Mouse (Mus musculus): ENCODE results near the gene Mocs1. TPM values are rescaled to one million over a fixed set of nuclear protein-coding genes. Genes with fewer than 3 reads are reported as not detected.
"Not testable (repeated sequence)": the region's sequence is repeated elsewhere in the genome, so short reads cannot be mapped to it uniquely, and the experiment has no call there.

Gene Mocs1
- polyA plus RNA-seq, 1 experiment from 2014 or later: 7.3 TPM

DNA sequence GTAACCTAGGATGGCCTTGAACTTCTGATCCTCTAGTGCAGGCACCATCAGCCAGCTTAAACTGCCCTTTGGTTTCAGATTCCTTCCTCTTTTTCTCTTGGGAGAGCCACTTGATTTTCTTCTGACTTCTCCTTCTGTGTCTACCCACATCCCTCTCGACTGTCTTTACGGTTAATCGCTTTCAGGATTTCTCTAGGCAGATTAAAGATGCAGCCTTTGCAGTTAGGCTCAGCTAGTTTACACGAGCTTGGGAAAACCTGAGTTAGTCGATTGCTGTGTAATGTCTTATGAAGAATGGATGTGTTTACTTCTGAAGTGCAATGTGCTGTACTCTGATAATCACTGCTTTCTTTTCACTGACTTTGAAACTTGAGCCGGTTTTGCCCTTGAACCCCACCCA is 8.5 kb downstream of the Mocs1 start:
- H3K4me2 ChIP-seq: no peak overlapping the region
- no peak overlapping the region for H3K4me3 ChIP-seq (ENCODE audit: low read depth, low read length)
- 82% methylated on average over 6 of the region's 6 CpGs for WGBS (ENCODE audit: insufficient replicate concordance)
- H3K27me3 ChIP-seq (ENCODE audit: control insufficient read depth, insufficient read depth, low read length): no peaks in the 10 kb centered on the region
- H3K9ac ChIP-seq (ENCODE audit: low read depth, low read length): no peak overlapping the region
- H3K9me3 ChIP-seq (replicated peaks; ENCODE audit: control insufficient read depth, low read length): no peaks in the 10 kb centered on the region
- peaks cover 18% of the 10 kb centered on the region for H3K36me3 ChIP-seq (ENCODE audit: control insufficient read depth, insufficient read depth, low read length)
- H3K27ac ChIP-seq (ENCODE audit: low read depth, low read length): no peak overlapping the region
- no peak for ATAC-seq (replicated peaks; ENCODE audit: insufficient number of reproducible peaks, low FRiP score, low TSS enrichment)
- peaks cover 17% of the 10 kb centered on the region for H3K4me1 ChIP-seq (ENCODE audit: control insufficient read depth, insufficient read depth, low read length)

DNA sequence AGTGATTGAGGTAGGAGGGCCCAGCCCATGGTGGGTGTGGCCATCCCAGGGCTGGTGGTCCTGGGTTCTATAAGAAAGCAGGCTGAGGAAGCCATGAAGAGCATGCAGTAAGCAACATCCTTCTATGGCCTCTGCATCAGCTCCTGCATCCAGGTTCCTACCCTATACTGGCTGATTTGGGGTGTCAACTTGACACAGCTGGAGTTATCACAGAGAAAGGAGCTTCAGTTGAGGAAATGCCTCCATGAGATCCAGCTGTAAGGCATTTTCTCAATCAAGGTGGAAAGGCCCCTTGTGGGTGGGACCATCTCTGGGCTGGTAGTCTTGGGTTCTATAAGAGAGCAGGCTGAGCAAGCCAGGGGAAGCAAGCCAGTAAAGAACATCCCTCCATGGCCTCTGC is 9.1 kb downstream of the Mocs1 start:
- H3K27me3 ChIP-seq (ENCODE audit: control insufficient read depth, insufficient read depth, low read length); H3K4me3 ChIP-seq (ENCODE audit: low read depth, low read length); H3K9ac ChIP-seq (ENCODE audit: low read depth, low read length); H3K4me2 ChIP-seq; ATAC-seq (replicated peaks; ENCODE audit: insufficient number of reproducible peaks, low FRiP score, low TSS enrichment); H3K9me3 ChIP-seq (replicated peaks; ENCODE audit: control insufficient read depth, low read length); H3K27ac ChIP-seq (ENCODE audit: low read depth, low read length): not testable (repeated sequence)
- H3K36me3 ChIP-seq (ENCODE audit: control insufficient read depth, insufficient read depth, low read length): peaks cover 18% of the 10 kb centered on the region
- H3K4me1 ChIP-seq (ENCODE audit: control insufficient read depth, insufficient read depth, low read length): peaks cover 13% of the 10 kb centered on the region

- ATAC-seq (replicated peaks; ENCODE audit: insufficient number of reproducible peaks, low FRiP score, low TSS enrichment): 0 out of 2 replicates have a peak, but pooled peaks have one; percentile 57
- Histone ChIP-seq H3K9me3 (replicated peaks; ENCODE audit: control insufficient read depth, low read length) (no peaks in the 10 kb centered on the region), H3K9ac (ENCODE audit: low read depth, low read length) (0 out of 2 replicates have a peak overlapping the region, but pooled peaks have one; percentile 5), H3K36me3 (ENCODE audit: control insufficient read depth, insufficient read depth, low read length) (peaks cover 18% of the 10 kb centered on the region), H3K4me2 (no peak overlapping the region), H3K4me3 (ENCODE audit: low read depth, low read length) (no peak overlapping the region), H3K27ac (ENCODE audit: low read depth, low read length) (no peak overlapping the region; the same call in 1 of the 2 replicates), H3K4me1 (ENCODE audit: control insufficient read depth, insufficient read depth, low read length) (peaks cover 11% of the 10 kb centered on the region), H3K27me3 (ENCODE audit: control insufficient read depth, insufficient read depth, low read length) (no peaks in the 10 kb centered on the region)
- 39% methylated on average over 12 of the region's 12 CpGs for WGBS (ENCODE audit: insufficient replicate concordance)
Measured at GRCm38 (mm10) chr17:49438822-49439574, 10.8 kb downstream of the Mocs1 start.

GRCm38 (mm10) chr17:49439706-49440105 is 11.5 kb downstream of the Mocs1 start:
- Histone ChIP-seq H3K4me1 (ENCODE audit: control insufficient read depth, insufficient read depth, low read length) (peaks cover 11% of the 10 kb centered on the region), H3K9me3 (replicated peaks; ENCODE audit: control insufficient read depth, low read length) (no peaks in the 10 kb centered on the region), H3K4me3 (ENCODE audit: low read depth, low read length) (no peak overlapping the region), H3K27ac (ENCODE audit: low read depth, low read length) (no peak overlapping the region), H3K36me3 (ENCODE audit: control insufficient read depth, insufficient read depth, low read length) (peaks cover 17% of the 10 kb centered on the region), H3K27me3 (ENCODE audit: control insufficient read depth, insufficient read depth, low read length) (no peaks in the 10 kb centered on the region), H3K9ac (ENCODE audit: low read depth, low read length) (no peak overlapping the region), H3K4me2 (no peak overlapping the region)
- ATAC-seq (replicated peaks; ENCODE audit: insufficient number of reproducible peaks, low FRiP score, low TSS enrichment): 0 out of 2 replicates have a peak, but pooled peaks have one; percentile 35
- WGBS (ENCODE audit: insufficient replicate concordance): 71% methylated on average over 4 of the region's 4 CpGs

DNA sequence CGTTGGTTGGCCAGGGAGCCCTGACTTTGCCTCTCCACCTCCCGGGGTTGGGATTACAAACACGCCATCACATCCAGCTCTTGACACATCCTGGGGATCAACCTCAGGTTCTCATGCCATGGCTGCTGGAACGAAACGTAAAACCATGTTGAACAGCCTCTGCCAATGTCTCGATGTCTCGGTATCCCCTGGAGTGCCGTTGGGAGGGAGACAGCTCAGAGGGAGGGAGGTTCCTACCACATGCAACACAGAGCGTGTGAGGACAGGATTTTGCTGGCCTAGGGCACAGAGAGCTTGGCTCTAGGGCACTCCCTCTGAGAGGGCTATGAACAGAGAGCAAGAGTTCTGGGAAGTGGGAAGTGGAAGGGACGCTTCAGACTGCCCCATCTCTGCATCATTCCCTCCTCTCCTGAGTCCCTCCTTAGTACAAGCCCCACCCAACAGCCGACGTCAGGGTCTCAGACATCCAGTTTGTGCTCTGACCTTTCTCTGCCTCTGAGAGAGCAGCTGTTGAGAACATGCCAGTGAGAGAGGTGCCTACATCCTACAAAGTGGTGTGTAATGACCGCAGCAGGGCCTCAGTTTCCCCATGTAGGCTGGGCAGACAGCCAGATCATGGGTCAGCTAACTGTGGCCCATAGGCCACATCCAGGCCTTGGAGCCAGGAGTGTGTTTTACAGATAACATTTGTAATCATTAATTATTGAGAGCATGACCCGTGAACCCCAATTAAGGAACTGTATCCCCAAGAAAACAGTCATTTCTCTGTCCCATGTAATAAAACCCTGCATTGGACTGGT is 12.4 kb downstream of the Mocs1 start:
- H3K27ac ChIP-seq (ENCODE audit: low read depth, low read length): no peak overlapping the region
- H3K4me3 ChIP-seq (ENCODE audit: low read depth, low read length): no peak overlapping the region
- no peak for ATAC-seq (replicated peaks; ENCODE audit: insufficient number of reproducible peaks, low FRiP score, low TSS enrichment)
- peaks cover 11% of the 10 kb centered on the region for H3K4me1 ChIP-seq (ENCODE audit: control insufficient read depth, insufficient read depth, low read length)
- 65% methylated on average over 14 of the region's 14 CpGs for WGBS (ENCODE audit: insufficient replicate concordance)
- no peak overlapping the region for H3K9ac ChIP-seq (ENCODE audit: low read depth, low read length)
- H3K36me3 ChIP-seq (ENCODE audit: control insufficient read depth, insufficient read depth, low read length): peaks cover 8% of the 10 kb centered on the region
- no peaks in the 10 kb centered on the region for H3K9me3 ChIP-seq (replicated peaks; ENCODE audit: control insufficient read depth, low read length)
- no peaks in the 10 kb centered on the region for H3K27me3 ChIP-seq (ENCODE audit: control insufficient read depth, insufficient read depth, low read length)
- H3K4me2 ChIP-seq: no peak overlapping the region

DNA sequence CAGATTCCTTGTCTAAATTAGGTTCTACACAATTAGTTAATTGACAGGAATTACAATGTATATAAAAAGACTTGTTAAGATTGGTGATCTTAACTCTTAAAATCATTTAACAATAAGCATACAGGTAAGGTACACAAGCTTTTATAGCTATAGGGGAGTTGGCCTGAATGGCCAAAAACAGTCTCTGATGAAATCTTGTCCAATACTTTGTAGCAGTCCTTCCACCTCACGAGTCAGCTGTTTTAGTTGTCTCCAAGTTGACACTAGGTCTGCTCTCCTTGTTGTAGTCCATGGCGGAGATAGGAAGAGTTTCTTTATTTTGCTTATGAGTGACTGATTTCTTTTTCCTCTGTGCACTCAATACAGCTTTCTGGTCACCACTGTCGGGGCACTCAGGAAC is 14.7 kb downstream of the Mocs1 start:
- peaks cover 11% of the 10 kb centered on the region for H3K4me1 ChIP-seq (ENCODE audit: control insufficient read depth, insufficient read depth, low read length)
- not testable (repeated sequence) for H3K9ac ChIP-seq (ENCODE audit: low read depth, low read length); H3K27ac ChIP-seq (ENCODE audit: low read depth, low read length); H3K9me3 ChIP-seq (replicated peaks; ENCODE audit: control insufficient read depth, low read length); H3K4me2 ChIP-seq; ATAC-seq (replicated peaks; ENCODE audit: insufficient number of reproducible peaks, low FRiP score, low TSS enrichment); H3K4me3 ChIP-seq (ENCODE audit: low read depth, low read length); H3K27me3 ChIP-seq (ENCODE audit: control insufficient read depth, insufficient read depth, low read length); H3K36me3 ChIP-seq (ENCODE audit: control insufficient read depth, insufficient read depth, low read length)
- WGBS (ENCODE audit: insufficient replicate concordance): 58% methylated on average over 3 of the region's 3 CpGs

DNA sequence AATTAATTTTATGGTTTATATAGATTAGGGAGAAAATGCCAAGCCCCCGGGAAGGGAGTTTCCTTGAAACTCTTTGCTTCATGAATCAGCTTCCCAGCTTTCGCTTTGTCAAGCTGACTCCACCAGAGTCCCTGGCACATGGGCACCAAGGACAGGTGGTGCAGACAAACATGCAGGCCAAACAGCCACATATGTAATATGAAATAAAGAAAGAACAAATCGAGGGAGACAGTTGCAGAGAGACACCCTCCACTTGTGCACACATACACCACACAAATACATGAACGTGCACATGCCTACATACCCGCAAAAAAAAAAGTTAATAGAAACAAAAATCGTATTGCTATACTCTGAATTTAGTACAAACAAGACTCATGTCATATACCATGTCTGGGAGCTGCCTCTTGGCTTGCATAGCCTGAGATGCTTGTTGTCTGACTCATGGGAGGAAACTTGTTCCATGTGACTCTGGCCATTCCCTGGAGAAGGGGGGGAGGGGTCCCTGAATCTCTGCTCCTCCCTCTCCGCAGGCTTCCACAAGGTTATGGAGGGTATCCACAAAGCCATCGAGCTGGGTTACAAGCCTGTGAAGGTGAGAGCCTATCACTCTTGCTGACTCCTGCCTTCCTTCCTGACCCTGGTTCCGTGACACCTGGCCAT is 20.5 kb downstream of the Mocs1 start:
- H3K4me2 ChIP-seq: peak overlapping the region; percentile 18; the same call in 1 of the 2 replicates
- peak; percentile 10; the same call in 1 of the 2 replicates for ATAC-seq (replicated peaks; ENCODE audit: insufficient number of reproducible peaks, low FRiP score, low TSS enrichment)
- no peak overlapping the region for H3K4me3 ChIP-seq (ENCODE audit: low read depth, low read length)
- H3K9me3 ChIP-seq (replicated peaks; ENCODE audit: control insufficient read depth, low read length): no peaks in the 10 kb centered on the region
- no peak overlapping the region for H3K9ac ChIP-seq (ENCODE audit: low read depth, low read length)
- no peaks in the 10 kb centered on the region for H3K27me3 ChIP-seq (ENCODE audit: control insufficient read depth, insufficient read depth, low read length)
- no peaks in the 10 kb centered on the region for H3K36me3 ChIP-seq (ENCODE audit: control insufficient read depth, insufficient read depth, low read length)
- 46% methylated on average over 8 of the region's 9 CpGs for WGBS (ENCODE audit: insufficient replicate concordance)
- H3K27ac ChIP-seq (ENCODE audit: low read depth, low read length): no peak overlapping the region
- H3K4me1 ChIP-seq (ENCODE audit: control insufficient read depth, insufficient read depth, low read length): peaks cover 7% of the 10 kb centered on the region

GRCm38 (mm10) chr17:49449230-49449608 is 21.1 kb downstream of the Mocs1 start:
- Histone ChIP-seq H3K27me3 (ENCODE audit: control insufficient read depth, insufficient read depth, low read length) (no peaks in the 10 kb centered on the region), H3K4me1 (ENCODE audit: control insufficient read depth, insufficient read depth, low read length) (peaks cover 7% of the 10 kb centered on the region), H3K27ac (ENCODE audit: low read depth, low read length) (no peak overlapping the region), H3K36me3 (ENCODE audit: control insufficient read depth, insufficient read depth, low read length) (0 out of 2 replicates have a peak, but pooled peaks cover 3% of the 10 kb centered on the region), H3K9ac (ENCODE audit: low read depth, low read length) (no peak overlapping the region), H3K4me3 (ENCODE audit: low read depth, low read length) (no peak overlapping the region), H3K9me3 (replicated peaks; ENCODE audit: control insufficient read depth, low read length) (no peaks in the 10 kb centered on the region), H3K4me2 (peak overlapping the region; percentile 18; the same call in 1 of the 2 replicates)
- 0 out of 2 replicates have a peak, but pooled peaks have one; percentile 18 for ATAC-seq (replicated peaks; ENCODE audit: insufficient number of reproducible peaks, low FRiP score, low TSS enrichment)
- WGBS (ENCODE audit: insufficient replicate concordance): 73% methylated on average over 8 of the region's 8 CpGs
